Mouse (Mus musculus): ENCODE data around the gene Zfp973.

Zfp973 gene

GRCm38 (mm10) chr2:176670222-176670621, at the start of gene Zfp973:
Zfp973 (plus strand) TSS chr2:176670522.
- WGBS: no CpG with 5 or more reads among the region's 6 CpGs

- WGBS: no CpG with 5 or more reads among the region's 4 CpGs
Observed at GRCm38 (mm10) chr2:176636244-176636643, 34.1 kb upstream of the Zfp973 start, which contains the start of gene Gm14308. Gm14308 (minus strand) TSS chr2:176636344.

- 8% methylated on average over 4 of the region's 6 CpGs for WGBS
Observed at GRCm38 (mm10) chr2:176708051-176708450, 37.7 kb downstream of the Zfp973 start, which contains the start of gene Gm14305. Gm14305 (plus strand) TSS chr2:176708328.
